Mouse (Mus musculus) stomach, postnatal 0 days (tissue): Measurements from ENCODE around the gene Cadps. TPM values are rescaled to one million over a fixed set of nuclear protein-coding genes. Genes with fewer than 3 reads are reported as not detected.

Experiments
- ATAC-seq: fragments of 200-750 bp; cut with Nextera tagmentation; 2 replicates; pipeline ENCODE4 v1.8.0; 2017; ENCODE audit not compliant: low FRiP score, low TSS enrichment
- DNase-seq: peaks from one replicate; pipeline ENCODE4 v3.0.0-alpha.2; 2016; ENCODE audit warnings: low spot score
- H3K27ac ChIP-seq: fragments of 300-500 bp; sonication (generic); replicated peaks from 2 replicates; pipeline ENCODE4 v1.5.1; 2014; ENCODE audit warnings: mild to moderate bottlenecking, control low read depth
- H3K27me3 ChIP-seq: fragments of 300-500 bp; sonication (generic); 2 replicates; pipeline ENCODE4 v1.6.1; 2014; ENCODE audit warnings: low read length; ENCODE audit not compliant: control insufficient read depth, insufficient read depth
- H3K36me3 ChIP-seq: fragments of 300-500 bp; sonication (generic); 2 replicates; pipeline ENCODE4 v1.6.1; 2014; ENCODE audit warnings: low read length, mixed read lengths; ENCODE audit not compliant: control insufficient read depth, insufficient read depth
- H3K4me1 ChIP-seq: fragments of 300-500 bp; sonication (generic); replicated peaks from 2 replicates; pipeline ENCODE4 v1.6.1; 2014; ENCODE audit warnings: antibody characterized with exemption; ENCODE audit not compliant: control insufficient read depth, insufficient read depth
- H3K4me2 ChIP-seq: fragments of 300-500 bp; sonication (generic); replicated peaks from 2 replicates; pipeline ENCODE4 v1.6.1; 2014; ENCODE audit warnings: low read depth, mild to moderate bottlenecking, control low read depth, moderate library complexity
- H3K4me3 ChIP-seq: fragments of 300-500 bp; sonication (generic); 2 replicates; pipeline ENCODE4 v1.5.1; 2014; ENCODE audit warnings: low read depth, low read length, control low read depth
- H3K9ac ChIP-seq: fragments of 300-500 bp; sonication (generic); 2 replicates; pipeline ENCODE4 v1.6.1; 2014; ENCODE audit warnings: mild to moderate bottlenecking, low read length, control low read depth, mixed read lengths
- H3K9me3 ChIP-seq: fragments of 300-500 bp; sonication (generic); 2 replicates; pipeline ENCODE4 v1.6.1; 2016; ENCODE audit warnings: low read length; ENCODE audit not compliant: control insufficient read depth
- CTCF ChIP-seq: IDR thresholded peaks from 2 replicates; pipeline ENCODE4 v1.5.1; 2016; ENCODE audit warnings: antibody characterized with exemption, low read depth, mild to moderate bottlenecking, moderate library complexity
- EP300 ChIP-seq: optimal IDR thresholded peaks from 2 replicates; pipeline ENCODE3; 2016; ENCODE audit warnings: antibody characterized with exemption
- WGBS: fragments of 180-500 bp; shearing (Covaris S2); extraction: QIAGEN DNeasy Blood & Tissue Kit; methylation state at CpG from one replicate; pipeline ENCODE4 v1.1.7; 2014; 5-methylcytosine and 5-hydroxymethylcytosine counted together
- polyA plus RNA-seq: library from polyadenylated mRNA; unstranded; fragments of >200 nt; fragmentation: Nextera tagmentation; extraction: Ambion mirVana; gene quantifications from 2 replicates; pipeline ENCODE4 v1.2.1, GENCODE M21; 2015

The Cadps gene
- polyA plus RNA-seq, 1 experiment from 2014 or later: 1.5 TPM

DNA sequence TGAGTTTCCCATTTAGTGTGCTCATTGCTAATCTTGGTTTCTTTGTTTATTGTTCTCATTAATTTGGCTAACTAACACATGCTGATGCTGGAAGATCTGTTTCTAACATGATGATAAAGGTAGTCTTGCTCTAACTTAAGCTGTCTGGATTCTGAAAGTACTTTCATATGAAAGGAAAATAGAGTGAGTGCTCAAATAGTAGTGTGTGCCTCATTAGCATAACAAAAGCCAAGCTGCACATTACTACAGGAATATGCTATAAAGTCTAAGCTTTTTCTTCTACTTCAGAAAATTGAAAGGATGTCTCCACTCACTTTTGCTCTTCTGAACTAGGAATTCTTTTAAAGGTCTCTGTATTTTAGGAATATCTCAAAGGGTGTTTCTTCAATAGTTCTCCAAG, 15.4 kb upstream of the Cadps start:
- TF ChIP-seq EP300 (no peak), CTCF (no peak)
- no peak overlapping the region for H3K4me2 ChIP-seq
- no peak for ATAC-seq

GRCm38 (mm10) chr14:12837902-12838301, 15.0 kb upstream of the Cadps start:
- H3K27ac ChIP-seq: no peak overlapping the region
- H3K4me1 ChIP-seq: no peaks in the 10 kb centered on the region
- H3K36me3 ChIP-seq: no peaks in the 10 kb centered on the region
- no peak overlapping the region for H3K4me2 ChIP-seq
- no peak for ATAC-seq
- WGBS: 16% methylated on average over 1 of the region's 1 CpGs
- H3K9me3 ChIP-seq: no peaks in the 10 kb centered on the region
- no peak for TF ChIP-seq EP300
- H3K4me3 ChIP-seq: no peak overlapping the region
- H3K27me3 ChIP-seq: no peaks in the 10 kb centered on the region
- DNase-seq: no peak
- H3K9ac ChIP-seq: no peak overlapping the region

More for the DNA sequence above, 15.4 kb upstream of the Cadps start:
- Histone ChIP-seq H3K9me3 (no peaks in the 10 kb centered on the region), H3K4me1 (no peaks in the 10 kb centered on the region), H3K4me3 (no peak overlapping the region), H3K36me3 (no peaks in the 10 kb centered on the region), H3K27ac (no peak overlapping the region), H3K27me3 (no peaks in the 10 kb centered on the region), H3K9ac (no peak overlapping the region)
- DNase-seq: no peak

DNA sequence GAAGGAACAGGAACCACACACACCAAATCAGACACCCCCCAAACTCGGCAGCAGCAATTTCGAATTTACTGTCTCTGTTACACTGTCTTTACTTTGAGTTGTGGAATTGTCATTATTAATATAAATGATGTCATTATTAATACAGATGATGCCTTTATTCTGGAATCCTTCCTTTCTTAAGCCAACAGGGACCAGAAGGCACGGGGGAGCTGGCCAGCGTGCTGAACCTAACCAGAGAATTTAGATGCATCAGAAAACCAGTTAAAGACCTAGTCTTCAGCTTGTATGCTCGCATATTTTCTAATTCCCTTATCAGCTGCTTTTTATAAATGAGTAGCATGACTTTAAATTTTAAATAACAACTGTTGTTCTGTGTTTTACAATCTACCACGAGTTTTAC, 902 bp upstream of the Cadps start:
- no peak overlapping the region for H3K4me3 ChIP-seq
- H3K27ac ChIP-seq: no peak overlapping the region
- ATAC-seq (no peak; the same call in 1 of the 2 replicates), DNase-seq (peak; percentile 59)
- WGBS: 10% methylated on average over 6 of the region's 6 CpGs
- H3K36me3 ChIP-seq: no peaks in the 10 kb centered on the region
- H3K4me2 ChIP-seq: no peak overlapping the region
- no peaks in the 10 kb centered on the region for H3K27me3 ChIP-seq
- TF ChIP-seq CTCF (no peak), EP300 (no peak)
- no peaks in the 10 kb centered on the region for H3K4me1 ChIP-seq
- no peak overlapping the region for H3K9ac ChIP-seq
- no peaks in the 10 kb centered on the region for H3K9me3 ChIP-seq

DNA sequence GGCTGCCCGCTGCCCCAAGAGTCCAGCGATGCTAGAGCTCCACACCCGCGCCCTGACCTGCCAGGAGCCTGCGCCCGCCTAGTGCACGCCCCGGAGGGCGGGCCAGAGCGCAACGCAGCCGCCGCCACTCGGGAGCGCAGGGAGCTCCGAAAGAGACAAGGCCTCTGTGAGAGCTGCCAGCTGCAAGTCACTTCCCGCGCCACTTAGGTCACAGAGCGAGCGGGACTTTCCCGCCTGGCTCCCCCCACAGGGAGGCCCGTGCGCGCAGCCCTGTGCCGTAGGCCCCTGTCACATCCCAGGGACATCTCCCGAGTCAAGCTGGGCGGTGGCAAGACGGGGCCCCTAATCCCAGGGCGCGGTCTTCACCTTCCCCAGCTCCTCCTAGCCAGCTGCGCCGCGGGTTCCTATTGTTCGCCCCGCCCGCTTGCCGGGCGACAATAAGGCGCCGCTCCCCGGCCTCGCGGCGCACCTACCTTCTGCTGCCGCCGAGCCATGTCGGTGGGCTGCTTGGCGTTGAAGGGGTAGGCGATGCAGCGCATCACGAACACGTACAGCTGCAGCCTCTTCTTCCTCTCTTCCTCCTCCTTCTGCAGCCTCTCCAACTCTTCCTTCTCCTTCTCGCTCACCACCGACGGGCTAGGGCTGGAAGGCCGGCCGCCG, 918 bp downstream of the Cadps start:
- ATAC-seq (peak; percentile 71), DNase-seq (peak; percentile 56)
- Histone ChIP-seq H3K4me2 (peak overlapping the region; percentile 70), H3K27ac (no peak overlapping the region), H3K27me3 (no peaks in the 10 kb centered on the region), H3K4me3 (peak overlapping the region; percentile 43), H3K36me3 (no peaks in the 10 kb centered on the region), H3K9me3 (no peaks in the 10 kb centered on the region), H3K4me1 (no peaks in the 10 kb centered on the region), H3K9ac (no peak overlapping the region)
- WGBS: under 1% methylated on average over 57 of the region's 58 CpGs
- no peak for TF ChIP-seq EP300
- TF ChIP-seq CTCF: no peak

DNA sequence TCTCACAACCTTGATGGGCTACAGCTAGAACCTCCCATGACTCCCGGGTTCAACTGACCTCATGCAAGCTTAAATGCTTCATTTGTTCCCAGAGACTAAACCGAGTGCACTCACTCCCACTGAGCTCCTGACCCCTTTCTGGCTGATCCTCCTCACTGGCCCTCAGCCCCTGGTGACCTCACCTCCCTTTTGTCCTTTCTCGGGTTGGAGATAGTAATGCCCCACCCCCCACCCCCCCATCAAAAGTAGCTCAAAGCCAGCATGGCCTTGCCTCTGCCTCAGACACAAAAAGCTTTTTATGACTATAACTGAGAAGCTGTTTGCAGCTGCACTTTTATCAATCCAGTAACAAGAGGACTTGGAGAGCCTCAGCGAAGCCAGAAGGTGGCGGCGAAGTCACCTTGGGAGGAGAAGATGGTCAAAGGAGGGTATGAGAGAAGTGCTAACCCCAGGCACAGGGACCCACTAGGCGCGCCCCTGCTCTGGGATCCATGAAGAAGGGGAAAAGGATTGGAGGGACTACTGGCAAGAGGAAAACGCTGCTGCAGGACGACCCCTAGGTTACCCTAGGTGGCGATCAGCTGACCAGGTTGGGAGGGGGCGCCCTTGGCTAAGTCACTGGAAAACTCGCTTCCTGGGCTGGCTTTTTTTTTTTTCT, 1.6 kb downstream of the Cadps start:
- Histone ChIP-seq H3K4me2 (peak overlapping the region; percentile 70), H3K27ac (no peak overlapping the region), H3K4me3 (peak overlapping the region; percentile 43), H3K4me1 (no peaks in the 10 kb centered on the region), H3K9me3 (no peaks in the 10 kb centered on the region), H3K27me3 (no peaks in the 10 kb centered on the region), H3K9ac (no peak overlapping the region), H3K36me3 (no peaks in the 10 kb centered on the region)
- peak; percentile 16; the same call in 1 of the 2 replicates for TF ChIP-seq CTCF
- no peak for TF ChIP-seq EP300
- no peak for DNase-seq
- no peak for ATAC-seq
- 5% methylated on average over 12 of the region's 13 CpGs for WGBS

DNA sequence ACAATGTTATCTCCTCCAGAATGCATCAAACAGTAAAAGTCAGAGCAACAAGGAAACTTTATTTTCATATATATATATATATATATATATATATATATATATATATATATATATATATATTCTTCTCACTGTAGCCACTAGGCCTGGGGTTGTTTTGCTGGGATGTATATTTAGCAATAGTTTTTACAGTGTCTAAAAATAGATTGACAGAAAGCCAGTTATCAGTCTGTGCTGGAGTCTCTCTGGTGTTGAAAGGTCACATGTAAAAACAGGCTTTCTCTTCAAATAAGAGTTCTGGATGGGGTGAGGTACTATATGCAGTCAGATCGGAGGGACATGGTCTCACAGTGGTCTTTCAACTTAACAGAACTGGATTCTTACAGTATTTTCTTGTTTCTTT, 2.7 kb downstream of the Cadps start:
- Histone ChIP-seq H3K4me1 (no peaks in the 10 kb centered on the region), H3K4me3 (no peak overlapping the region), H3K27me3 (no peaks in the 10 kb centered on the region), H3K36me3 (no peaks in the 10 kb centered on the region), H3K9me3 (no peaks in the 10 kb centered on the region), H3K9ac (no peak overlapping the region), H3K27ac (no peak overlapping the region), H3K4me2 (no peak overlapping the region)
- ATAC-seq (no peak), DNase-seq (no peak)
- 71% methylated on average over 1 of the region's 1 CpGs for WGBS
- TF ChIP-seq CTCF (no peak), EP300 (no peak)
